Mouse (Mus musculus): ENCODE measurements around the gene Paf1.

DNA sequence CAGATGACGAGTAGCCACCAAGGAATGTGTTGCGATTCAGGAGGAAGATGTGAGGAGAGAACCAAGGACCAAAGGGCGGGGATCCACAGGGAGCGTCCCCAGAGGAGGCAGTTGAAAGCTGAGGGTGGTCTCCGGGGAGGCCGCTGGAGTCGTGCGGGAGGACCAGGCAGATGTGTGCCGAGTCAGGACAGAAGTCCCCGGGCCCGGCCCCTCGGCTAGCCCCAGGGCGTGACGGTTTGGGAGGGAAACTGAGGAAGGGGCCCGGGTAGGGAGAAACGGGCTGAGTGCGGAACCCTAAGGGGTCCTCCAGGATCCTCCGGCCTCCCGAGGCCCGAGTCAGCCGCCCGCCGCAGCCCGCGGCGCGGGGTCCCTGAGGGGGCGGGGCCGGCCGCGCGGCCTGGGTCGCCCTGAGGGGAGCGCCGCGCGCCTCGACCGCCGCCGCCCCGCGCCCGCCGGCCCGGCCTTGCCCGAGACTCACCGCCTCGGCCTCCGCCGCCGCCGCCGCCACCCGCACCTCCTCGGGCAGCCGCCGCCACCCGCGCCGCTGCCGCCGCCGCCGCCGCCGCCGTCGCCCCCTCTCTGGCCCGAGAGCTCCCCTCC, 43.0 kb downstream of the Paf1 start:
- TF ChIP-seq CTCF (IDR thresholded peaks at IDR 0.05; ENCODE audit: low read depth, low read length) (no peak), POLR2A (IDR thresholded peaks at IDR 0.05; ENCODE audit: borderline replicate concordance, low read depth, low read length) (no peak)

Data from bone marrow macrophage, adult 2 months (primary cell).